Mouse (Mus musculus) granulocyte monocyte progenitor cell, adult 5-6 weeks (primary cell): ENCODE results near the gene Ireb2. TPM values are rescaled to one million over a fixed set of nuclear protein-coding genes. Genes with fewer than 3 reads are reported as not detected.
"Not testable (repeated sequence)": the region's sequence is repeated elsewhere in the genome, so short reads cannot be mapped to it uniquely, and the experiment has no call there.

Source experiments
- ATAC-seq: replicated peaks from 2 replicates; pipeline ENCODE4 v1.8.0; 2016; ENCODE audit warnings: mild to moderate bottlenecking, moderate TSS enrichment, inconsistent platforms; ENCODE audit not compliant: poor library complexity, severe bottlenecking
- total RNA-seq, 2 experiments: library from RNA; stranded (forward) in 1 of 2; stranded (reverse) in 1 of 2; fragments of 200-712, 200-1000 nt in 1 of 2; fragments of >200 nt in 1 of 2; fragmentation: Nextera tagmentation in 1 of 2; gene quantifications; 2 replicates each; pipeline ENCODE4 v1.2.3; 2014 to 2017

The Ireb2 gene
- total RNA-seq (2014; fragmentation: Nextera tagmentation), result 31.6 and 48.7 TPM in 2 replicates
- 24.9 and 31.9 TPM in 2 replicates for total RNA-seq (2017)

DNA sequence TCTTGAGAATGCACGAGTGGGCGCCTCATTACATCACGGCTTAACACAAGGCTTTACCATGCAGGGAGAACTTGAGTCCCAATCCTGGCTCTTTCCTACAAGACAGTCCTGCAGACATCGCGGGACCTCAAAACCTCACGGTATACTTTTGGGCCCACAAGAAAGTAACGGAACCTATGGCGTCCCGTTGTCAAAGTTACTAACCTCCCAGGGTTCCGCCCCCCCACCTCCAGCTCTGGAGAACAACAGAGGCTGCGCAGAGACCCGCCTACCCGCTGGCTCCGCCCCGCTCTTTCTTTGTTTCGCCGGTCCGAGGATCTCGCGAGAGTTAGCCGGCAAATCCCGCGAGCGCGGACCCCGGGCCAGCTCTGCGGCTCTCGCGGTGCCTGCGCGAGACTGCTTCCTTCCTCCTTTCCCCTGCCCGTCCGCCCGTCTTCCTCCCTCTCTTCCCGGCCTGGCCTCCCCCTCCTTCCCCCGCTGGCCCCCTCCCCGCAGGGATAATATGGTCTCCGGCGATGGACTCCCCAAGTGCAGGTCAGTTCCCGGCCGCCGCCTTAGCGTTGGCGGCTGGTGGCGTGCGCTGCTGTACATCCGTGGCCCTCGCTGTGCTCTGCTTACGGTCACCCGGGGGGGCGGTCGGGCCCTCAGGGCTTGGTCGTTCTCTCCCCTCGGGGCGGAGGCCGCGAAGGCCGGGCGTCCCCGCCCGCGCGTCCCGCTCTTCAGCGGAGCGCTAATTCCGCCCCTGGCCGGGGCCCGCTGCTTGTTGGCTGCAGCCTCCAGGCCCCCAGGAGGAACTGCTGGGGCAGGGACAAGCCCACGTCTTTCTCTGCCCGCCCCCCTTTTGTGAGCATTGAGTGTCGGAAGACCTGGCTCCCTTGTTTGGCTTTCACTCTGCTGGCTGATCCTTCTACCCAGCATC, at the start of gene Ireb2:
TSS of gene Ireb2 (plus strand) at position 427 of the 919 bp plus-strand sequence.
- peak; percentile 95 for ATAC-seq

DNA sequence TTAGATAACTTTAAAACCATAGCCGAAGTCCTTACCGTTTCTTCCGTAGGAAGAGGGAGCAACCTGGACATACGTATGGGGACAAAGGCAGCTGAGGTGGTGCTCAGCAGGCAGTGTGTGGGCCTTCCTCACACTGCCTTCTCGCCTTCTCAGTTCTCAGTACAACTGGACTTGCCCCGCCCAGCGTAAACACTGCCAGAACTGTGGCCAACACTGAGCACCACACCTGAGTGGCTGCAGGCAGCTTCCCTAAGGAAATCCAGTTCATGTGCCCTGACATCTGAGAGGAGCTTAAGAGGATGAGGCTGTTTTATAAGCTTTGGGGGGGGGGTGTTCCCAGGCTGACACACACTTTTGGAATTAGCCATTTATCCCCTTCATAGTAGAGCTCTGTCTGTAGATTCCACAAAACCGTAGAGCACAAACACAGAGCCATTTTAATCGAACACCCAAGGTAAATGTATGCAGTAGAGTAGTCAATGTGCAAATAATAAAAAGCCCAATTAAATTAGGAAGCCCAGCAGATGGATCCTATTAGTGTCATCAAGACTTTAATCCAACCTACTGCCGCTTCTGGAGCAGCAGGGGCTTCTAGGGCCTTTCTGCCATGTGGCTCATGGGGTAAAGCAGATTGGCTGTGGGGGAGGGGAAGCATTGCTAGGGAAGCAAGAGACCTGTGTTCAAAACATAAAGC, 46.9 kb upstream of the Ireb2 start:
- no peak for ATAC-seq

DNA sequence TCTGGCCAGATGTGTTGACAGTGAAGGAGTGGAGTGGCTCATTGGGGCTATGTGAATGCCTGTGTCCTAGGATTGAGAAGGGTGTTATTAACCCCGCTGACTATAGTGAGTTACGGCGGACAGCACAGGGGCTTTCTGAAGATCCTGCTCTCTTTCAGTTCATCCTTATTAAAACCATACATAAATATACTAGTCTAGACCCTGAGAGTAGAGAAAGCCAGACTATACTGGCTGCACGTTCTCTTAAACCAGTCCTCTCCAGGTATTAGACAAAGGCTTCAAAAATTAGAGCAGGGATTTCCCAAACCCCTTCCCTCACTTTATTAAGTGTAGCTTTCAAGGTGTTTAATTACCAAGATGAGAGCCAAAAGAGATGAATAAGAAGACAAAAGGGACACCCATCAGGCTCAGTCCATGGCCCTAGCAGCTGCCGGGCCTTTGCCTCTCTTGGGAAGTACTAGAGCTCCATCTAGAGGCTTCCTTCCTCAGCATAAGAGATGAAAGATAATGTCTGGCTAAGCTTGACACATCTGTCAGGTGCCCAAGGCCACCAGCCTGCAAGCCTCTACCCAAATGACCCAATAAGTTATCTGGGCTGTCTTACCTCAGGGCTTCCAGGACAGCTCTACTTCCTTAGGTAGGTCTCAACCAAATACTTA, 42.0 kb upstream of the Ireb2 start:
- ATAC-seq, result peak; percentile 75

DNA sequence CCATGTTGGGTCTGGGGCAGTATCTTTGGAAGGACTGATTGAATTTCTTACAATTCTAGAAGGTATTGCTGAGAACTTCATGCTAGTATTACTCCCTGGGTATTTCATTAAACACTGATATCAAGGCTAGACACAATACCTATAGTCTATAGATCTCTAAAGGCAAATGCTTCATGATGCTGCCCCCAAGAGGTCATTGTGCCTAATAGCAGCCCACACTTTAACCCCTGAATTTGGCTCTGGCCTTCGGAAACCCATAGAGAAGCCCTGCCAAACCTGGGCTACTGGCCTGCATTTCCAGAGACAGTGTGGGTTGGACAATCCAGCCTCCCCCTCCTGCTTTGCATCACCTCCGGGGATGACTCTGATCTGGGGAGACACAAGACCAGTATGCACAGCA, 33.8 kb upstream of the Ireb2 start:
- ATAC-seq, result peak; percentile 46

DNA sequence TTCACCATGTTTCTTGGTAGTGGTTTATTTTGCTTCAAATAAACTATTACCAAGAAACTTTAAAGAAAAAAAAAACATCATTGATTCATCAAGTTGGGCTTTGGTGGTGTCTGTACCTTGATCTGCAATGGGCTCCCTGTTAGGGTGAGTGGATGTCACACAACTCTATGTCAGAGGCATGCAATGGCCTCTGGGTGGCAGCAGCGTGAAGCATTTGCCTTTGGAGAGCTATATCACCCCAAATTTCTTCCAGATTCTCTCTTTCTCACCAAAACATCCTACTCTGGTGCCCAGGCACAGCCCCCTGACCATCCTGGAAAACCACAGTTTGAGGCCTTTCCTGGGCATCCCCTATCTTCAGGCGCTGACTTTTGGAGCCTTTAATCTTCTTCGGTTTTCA, 33.0 kb upstream of the Ireb2 start:
- ATAC-seq, result peak; percentile 66

DNA sequence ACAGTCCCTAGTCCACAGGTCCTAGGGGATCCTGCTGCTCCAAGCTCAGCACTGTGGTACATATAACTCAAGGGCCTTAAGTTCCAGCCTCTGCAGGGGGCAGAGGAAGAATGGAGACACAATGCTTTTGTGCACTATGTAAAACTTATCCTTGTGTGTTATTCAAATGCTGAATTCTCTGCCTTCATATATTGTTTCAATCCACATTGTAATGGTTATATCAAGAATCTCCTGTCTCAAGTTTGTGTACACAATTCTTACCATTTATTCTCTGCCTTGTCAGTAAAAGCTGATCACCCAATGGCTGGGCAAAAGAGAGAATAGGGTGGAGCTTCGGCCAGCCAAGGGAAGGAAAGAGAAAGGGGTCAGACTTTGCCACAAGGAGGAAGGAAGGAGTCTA, 29.8 kb upstream of the Ireb2 start:
- ATAC-seq, result no peak

DNA sequence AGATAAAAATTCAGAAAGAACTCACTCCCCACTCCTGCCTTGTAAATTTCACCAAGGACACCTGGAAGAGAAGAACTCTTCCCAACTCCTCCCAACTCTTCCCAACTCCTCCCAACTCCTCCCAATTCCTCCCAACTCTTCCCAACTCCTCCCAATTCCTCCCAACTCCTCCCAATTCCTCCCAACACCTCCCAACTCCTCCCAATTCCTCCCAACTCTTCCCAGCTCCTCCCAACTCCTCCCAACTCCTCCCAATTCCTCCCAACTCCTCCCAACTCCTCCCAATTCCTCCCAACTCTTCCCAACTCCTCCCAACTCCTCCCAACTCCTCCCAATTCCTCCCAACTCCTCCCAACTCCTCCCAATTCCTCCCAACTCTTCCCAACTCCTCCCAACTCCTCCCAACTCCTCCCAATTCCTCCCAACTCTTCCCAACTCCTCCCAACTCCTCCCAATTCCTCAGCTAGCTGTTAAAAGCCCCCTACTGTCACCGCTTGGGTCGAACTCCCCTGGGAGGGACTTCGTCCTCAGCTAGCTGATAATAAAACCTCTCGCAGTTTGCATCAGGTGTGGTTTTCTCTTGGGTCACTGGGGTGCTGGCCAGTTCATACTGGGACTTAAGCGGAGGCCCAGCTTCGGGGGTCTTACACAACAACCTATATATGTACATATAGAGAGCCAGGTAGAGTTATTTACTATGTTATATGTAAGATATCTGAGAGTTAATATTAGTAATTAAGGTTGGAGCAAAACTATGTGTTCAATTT, 27.5 kb upstream of the Ireb2 start:
- ATAC-seq, result not testable (repeated sequence)

DNA sequence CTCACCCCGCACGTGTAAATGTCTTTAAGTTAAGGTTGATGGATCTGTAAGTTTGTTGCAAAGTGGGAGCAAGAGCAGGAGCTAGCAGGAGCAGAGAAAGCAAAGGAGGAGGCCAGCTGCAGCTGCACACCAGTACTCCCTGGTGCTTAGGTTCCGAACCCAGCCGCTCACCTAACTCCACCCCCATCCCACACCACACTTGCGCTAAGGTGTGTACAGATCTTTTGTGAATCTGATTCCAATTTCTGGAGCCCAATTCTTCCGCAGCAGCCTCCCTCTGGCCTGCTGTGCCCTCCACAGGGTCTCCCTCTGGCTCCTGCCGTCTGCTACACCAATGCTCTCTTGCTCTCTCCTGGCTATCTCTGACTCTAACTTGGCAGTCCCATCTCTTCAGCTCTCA, 25.8 kb upstream of the Ireb2 start:
- ATAC-seq, result no peak

DNA sequence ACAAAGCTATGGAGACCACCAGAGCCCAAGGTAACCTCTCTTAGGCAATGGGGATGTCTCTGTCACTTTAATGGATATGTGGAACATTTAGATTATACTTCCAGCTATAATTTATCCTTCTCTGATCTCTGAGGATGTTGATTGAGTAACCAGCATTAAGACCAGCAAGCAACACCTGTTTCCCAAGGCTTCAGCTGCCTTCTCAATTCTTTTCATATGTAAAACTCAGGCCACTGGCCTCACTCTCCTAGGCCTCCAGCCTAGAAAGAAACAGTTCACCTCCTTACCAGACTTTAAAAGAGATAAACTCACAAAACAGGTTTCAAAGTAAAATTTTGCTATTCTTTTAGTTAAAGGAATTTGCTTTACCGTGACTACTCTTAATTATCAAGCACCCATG, 23.4 kb upstream of the Ireb2 start:
- no peak for ATAC-seq

DNA sequence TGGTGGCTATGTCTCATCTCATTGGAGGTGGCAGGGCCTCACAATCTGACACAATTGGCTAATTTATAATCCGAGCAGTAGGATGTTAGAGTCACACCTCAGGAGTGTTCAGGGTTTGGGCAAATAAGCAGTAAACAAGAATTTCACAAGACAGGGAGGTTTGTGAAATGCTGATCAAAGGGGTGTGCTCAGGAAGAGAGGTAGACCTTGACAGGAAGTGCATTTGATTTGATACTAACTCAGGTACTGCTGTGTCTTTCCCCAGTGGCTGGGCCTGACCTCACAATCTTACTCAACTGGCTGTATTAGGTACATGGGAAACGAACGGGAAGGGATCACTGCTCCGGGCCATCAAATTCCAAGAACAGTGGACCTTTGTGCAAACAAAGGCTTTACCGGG, 21.3 kb upstream of the Ireb2 start:
- no peak for ATAC-seq

DNA sequence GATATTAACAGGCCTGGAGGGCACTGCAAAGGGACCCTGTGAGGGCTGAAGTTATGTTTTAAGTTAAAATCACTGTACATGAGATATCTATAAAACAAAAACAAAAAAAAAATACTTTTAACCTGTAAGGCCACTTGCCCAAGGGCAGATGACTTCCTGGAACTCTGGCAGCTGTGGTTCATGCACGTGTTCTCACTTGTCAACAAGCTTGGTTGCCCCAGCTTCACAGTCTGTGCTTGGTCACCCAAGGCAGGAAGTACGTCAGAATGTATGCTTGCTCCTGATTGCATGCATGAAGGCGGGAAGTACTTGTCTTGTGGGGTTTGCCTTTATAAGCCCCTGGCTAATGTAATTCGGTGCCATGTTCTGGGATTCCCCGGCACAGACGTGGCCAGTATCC, 19.7 kb upstream of the Ireb2 start:
- ATAC-seq, result peak; percentile 37; the same call in 1 of the 2 replicates

DNA sequence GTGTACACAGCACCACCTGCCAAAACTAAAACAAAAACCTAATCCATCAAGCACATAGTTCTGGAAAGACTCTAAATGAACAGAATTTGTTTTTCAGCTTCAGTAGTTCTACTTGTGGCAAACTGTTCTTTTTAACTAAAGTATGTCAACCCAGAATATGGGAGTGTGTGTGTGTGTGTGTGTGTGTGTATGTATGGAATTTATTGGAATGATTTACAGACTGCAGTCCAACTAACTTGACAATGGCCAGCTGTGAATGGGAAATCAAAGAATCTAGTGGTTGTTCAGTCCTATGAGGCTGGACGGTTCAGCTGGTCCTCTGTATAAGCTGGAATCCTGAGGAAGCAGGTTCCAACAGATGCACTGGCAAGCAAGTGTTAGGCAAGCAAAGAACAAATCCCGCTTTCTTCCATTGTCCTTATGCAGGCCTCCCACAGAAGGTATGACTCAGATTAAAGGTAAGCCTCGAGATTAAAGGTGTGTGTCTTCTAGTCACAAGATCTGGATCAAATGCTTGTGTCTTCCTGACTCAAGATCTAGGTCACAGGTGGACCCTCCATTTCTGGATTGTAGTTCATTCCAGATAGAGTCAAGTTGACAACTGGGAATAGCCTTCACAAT, 18.9 kb upstream of the Ireb2 start:
- ATAC-seq, result no peak

DNA sequence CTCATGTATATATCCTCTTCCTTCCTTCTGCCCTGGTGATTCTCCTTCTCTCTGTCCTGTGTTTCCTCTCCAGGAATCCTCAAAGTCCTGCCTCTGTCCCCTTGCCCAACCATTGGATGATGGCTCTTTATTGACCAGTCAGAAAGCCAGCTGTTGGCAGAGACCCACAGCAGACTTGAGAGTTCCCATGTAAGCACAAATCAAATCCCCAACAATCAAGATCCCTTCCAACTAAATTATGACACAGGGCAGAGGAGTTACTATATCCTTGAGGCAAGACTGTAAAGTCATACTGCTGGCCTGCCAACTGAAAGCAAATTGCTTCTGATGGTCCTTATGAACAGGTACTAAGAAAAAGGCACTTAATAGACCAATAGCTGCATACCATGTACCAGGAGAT, 15.4 kb upstream of the Ireb2 start:
- no peak for ATAC-seq

DNA sequence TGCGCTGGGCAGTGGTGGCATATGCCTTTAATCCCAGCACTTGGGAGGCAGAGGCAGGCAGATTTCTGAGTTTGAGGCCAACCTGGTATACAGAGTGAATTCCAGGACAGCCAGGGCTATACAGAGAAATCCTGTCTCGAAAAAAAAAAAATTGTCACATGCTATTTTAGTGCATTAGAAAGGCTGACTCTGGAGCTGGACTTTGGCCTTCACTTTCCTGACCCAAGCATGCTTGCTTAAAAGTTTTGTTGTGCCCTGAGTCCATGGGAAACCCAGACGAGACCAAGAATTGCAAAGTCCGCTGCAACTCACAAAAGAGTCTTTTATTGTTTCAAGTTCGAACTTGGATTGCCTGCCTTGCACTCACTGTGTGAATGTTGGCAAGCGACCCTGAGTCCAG, 10.6 kb upstream of the Ireb2 start:
- ATAC-seq, result not testable (repeated sequence)

DNA sequence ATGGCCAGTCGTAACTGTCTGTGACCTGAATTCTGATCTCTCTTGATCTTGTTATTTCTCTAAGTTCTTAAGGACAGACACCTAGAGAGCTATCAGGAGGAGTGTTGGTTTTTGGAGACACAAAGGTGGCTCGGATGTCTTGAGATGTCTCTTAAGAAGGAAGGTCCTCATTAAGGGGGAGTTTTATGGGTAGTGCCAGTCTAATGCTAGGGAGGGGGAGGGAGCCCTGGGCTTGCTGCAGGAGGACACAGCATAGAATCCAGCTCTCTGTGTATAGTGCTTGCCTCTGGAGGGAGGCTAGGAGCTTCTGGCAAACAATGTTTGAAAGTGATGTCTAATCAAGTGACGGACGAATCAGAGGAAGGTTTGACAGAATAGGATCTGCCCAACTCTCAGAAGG, 10.0 kb upstream of the Ireb2 start:
- no peak for ATAC-seq

DNA sequence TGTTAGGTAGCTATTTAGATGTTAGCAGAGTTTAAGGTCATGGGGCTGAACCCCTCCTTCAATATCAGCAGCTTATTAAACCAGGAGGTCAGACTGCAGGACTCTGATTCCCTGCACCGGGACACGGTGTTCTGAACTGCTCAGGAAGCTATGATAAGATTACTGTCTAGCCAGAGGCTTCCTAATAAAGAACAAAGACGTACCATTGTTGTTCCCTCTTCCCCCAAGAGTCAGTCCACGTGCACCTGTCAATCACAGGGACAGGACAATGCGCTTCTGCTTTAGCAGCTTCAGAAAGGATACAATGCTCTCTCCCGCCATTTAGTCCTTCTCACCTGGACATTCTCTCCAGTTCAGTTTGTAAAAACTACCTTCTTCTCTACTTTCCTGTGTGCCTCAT, 8.0 kb upstream of the Ireb2 start:
- ATAC-seq, result no peak

DNA sequence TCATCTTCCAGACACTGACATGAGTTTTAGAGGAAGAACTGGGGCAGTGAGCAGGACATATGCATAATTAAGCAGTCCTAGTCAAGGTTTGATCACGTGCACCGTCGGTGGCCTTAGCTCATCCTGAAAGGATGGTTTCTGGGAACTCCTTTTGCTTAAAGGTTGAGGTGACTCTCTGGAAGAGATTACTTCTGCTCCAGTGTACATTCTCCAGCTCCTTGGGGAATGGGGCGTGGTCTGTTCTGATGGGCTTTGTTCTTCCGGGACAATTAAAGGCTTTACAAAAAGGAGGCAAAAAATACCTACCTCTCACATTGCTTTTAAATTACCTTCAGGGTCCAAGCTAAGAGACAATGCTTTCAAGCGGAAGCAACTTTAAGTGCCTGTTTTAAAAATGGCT, 7.5 kb upstream of the Ireb2 start:
- no peak for ATAC-seq

DNA sequence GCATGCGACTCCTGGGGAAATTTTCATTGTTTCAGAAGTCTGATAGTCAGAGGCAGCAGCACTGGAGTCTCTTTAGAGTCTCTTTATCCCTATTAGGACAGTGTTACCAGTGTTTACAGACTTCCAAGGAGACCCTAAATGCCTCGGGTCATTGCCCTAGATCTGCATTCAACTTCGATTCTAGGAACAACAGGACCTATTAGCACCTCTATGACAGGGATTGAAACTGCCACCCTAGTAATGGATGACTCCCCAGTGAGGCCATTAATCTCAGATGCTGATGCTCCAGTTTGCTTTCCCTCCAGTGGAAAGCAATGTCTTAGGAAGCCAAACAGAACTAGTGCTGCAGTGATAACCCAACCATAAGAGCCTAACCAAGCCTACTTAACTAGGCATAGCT, 6.1 kb upstream of the Ireb2 start:
- ATAC-seq, result no peak

DNA sequence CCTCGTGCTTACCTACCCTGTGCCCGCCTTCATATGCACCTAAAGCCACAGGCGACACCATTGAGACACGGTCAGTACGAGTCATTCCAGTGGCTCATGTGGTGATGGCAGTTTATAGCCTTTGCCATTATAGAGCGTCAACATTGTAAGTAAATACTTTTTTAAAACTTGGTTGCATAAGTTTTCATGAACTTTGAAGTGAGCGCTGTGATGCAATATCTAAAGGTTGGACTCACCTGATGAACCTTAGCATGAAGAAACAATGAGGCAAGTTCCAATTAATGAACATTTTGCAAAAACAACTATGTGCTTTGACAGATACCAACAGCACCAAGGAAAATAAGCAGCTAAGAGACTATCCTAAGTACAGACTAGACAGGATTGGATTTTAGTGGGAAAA, 3.1 kb upstream of the Ireb2 start:
- ATAC-seq, result no peak

DNA sequence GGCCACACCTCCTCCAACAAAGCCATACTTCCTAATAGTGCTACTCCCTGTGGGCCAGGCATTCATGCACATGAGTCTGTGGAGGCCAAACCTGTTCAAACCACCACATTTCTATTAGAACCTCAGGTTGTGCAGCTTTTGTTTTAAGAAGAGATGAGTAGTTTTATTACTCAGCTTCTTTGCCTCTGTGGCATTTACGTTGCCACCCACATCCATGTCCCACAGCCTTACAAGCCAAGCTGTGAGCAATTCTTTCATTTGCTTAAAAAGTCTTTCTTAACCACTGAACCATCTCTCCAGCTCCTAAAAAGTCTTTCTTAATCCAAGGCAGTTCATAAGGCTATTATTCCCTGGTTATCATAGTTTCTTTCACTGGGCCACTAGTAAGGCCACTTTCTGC, 15.2 kb downstream of the Ireb2 start:
- ATAC-seq, result no peak
